Mouse (Mus musculus) inflammation-experienced regulatory T-cells, adult 6 months (primary cell): Measurements from ENCODE around the gene Pcgf2. TPM values are rescaled to one million over a fixed set of nuclear protein-coding genes. Genes with fewer than 3 reads are reported as not detected.
A peak's percentile ranks its signal among the peaks of the same experiment; 100 is the strongest.
"Not testable (repeated sequence)": the region's sequence is repeated elsewhere in the genome, so short reads cannot be mapped to it uniquely, and the experiment has no call there.

ENCODE experiments used
- ATAC-seq: one replicate; pipeline ENCODE4 v1.8.0; 2017
- polyA plus RNA-seq, 3 experiments: library from polyadenylated mRNA; unstranded; fragments of 100-300 nt; shearing (Covaris generic); gene quantifications; one replicate each; pipeline ENCODE4 v1.2.1; 2017

Pcgf2 gene
- polyA plus RNA-seq, 3 experiments from 2014 or later = 4.6 to 6.9 (median 5.4) TPM

GRCm38 (mm10) chr11:97716021-97716420, 15.7 kb upstream of the Pcgf2 start:
- ATAC-seq = no peak

DNA sequence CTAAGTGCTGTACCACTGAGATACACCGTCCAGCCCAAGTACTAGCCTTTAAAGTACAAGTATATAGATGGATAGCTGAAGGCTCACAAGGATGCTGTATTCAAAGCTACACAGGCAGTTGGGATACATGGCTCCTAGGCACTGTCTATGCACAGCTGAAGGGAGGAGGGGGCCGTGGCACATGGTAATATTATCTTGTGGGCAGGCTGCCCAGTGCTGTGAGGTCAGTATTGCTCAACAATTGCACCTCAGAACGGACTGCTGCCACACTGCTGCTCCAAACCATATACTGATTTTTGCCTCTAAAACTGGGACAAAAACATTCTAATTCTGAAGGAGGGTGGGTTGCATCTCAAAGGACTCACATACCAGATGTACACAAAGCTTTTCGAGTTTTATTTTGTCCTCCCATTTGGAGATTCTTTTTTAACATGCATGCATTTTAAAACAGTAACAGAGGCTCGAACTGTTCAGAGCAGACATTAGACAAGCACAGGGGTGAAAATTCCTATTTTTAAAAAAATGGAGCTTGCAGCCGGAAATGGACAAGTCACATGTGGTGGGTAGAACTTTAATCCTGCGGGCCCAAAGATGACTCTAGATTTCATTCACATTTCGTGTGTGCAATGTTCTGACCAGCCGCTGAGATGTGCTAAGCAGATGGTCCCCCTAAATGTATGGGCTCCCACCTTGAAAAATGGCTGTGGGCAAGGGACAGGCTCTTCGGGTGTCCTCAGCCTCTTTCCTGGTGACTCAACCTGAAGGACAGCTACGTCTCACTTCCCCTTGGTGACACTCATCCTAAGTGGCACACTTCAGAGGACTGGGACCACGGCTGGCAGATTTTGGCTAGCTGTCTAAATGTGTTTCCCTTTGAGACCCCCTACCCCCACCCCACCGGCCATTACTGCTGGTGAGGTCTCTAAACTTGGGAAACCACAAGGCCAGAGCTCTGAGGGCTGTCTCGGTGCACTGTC, 14.8 kb upstream of the Pcgf2 start:
- ATAC-seq = no peak

DNA sequence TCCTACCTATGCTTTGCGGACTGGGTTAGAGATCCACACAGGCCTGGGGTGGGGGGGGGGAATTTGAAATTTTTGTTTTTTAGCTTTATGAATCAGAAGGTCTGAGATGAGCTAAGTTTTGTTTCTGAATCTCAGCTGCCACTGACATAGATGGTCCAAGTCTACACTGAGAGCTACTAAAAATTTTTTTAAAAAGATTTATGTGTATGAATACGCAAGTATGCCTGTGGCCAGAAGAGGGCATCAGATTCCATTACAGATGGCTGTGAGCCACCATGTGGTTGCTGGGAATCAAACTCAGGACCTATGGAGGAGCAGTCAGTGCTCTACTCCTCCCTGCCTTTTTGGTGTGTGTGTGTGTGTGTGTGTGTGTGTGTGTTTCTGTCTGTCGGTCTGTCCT, 14.1 kb upstream of the Pcgf2 start:
- no peak for ATAC-seq

GRCm38 (mm10) chr11:97713896-97714295, 13.6 kb upstream of the Pcgf2 start:
- ATAC-seq = no peak

DNA sequence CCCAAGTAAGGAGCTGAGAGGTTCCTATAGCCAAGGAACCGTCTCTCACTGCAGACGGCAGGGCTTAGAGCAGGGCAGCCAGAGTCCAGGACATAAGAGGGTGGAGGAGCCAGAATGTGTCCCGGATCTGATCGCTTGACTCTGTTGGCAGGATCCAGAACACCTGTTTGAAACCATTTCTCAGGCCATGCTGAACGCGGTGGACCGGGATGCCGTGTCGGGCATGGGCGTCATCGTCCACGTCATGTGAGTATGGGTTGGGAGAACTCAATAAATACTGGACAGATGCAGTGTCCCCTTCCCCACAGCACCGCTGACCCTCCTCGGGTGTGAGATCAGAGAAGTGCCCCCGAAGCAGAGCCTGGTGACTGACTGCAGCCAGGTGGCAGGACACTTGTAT, 12.0 kb upstream of the Pcgf2 start:
- no peak for ATAC-seq

DNA sequence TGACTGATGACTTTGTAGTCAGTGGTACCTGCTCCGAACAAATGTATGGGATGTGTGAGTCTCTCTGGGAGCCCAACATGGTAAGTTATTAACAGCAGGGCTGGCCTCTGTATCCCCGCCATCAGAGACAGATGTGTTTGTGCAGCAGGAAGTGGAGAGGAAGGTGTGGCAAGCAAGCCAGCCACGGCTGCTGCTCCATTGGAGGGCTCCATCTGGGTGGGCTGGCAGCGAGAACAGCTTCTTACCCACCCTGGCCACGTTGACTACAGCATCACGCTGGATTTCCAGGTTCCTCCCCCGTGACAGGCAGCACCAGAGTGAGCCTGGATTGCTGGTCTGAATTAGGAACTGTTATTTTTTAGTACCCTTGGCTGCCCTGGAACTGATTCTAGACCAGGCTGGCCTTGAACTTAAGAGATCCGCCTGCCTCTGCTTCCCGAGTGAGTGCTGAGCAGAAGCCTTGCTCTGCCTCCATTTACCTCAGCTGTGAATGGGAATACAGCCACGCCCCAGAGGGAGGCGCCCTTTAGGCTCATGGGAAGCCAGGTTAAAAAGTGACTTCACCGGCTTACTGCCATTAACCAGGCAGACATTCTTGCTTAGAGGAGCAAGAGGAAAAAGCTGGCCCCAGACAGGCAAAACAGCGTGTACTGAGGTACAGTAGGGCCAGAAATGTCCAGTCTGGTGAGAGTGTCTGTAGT, 11.1 kb upstream of the Pcgf2 start:
- no peak for ATAC-seq

GRCm38 (mm10) chr11:97710067-97710466, 9.8 kb upstream of the Pcgf2 start:
- not testable (repeated sequence) for ATAC-seq

- peak; percentile 88 for ATAC-seq
These were observed 2.9 kb upstream of the Pcgf2 start, which contains the start of gene Psmb3 for GRCm38 (mm10) chr11:97703039-97703826. Psmb3 (plus strand) TSS chr11:97703399.

DNA sequence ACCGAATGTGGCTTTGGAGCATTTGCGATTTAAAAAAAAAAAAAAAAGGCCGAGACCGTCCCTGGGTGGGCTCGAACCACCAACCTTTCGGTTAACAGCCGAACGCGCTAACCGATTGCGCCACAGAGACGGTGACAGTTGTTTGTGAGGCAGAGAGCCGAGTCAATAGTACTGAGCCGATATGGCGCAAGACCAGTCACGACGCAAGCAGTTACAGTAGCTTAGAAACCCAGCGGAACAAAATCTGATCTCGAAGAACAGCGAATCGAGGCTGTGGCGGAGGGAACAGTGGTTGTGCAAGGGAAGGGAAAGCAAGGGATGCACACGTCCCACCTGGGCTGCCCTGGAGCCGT, 2.1 kb upstream of the Pcgf2 start:
- ATAC-seq = peak; percentile 47

- ATAC-seq = no peak
These were observed 1.5 kb upstream of the Pcgf2 start for GRCm38 (mm10) chr11:97701581-97702392.

GRCm38 (mm10) chr11:97700746-97701580, 666 bp upstream of the Pcgf2 start:
- ATAC-seq = no peak

DNA sequence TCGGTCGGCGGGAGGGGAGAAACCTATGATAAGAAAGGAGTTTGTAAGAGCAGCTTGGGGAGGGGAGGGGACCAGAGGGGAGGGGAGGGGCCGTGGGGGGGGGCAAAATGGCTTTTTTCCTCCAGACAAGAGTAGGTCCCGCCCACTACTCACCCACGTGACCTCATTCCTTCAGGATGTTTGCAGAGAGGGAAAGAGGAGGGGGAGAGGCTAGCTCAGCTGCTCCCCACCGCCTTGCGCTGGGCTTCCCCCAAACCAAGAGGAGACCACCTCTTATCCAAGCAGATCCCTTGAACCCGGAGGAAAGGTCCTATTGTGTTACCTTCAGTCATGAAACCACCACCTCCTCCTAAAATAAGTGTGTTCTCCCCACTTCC, 683 bp downstream of the Pcgf2 start:
- ATAC-seq = no peak

- ATAC-seq = no peak
These were observed 1.3 kb downstream of the Pcgf2 start for GRCm38 (mm10) chr11:97698741-97699611.

GRCm38 (mm10) chr11:97697891-97698529, 2.3 kb downstream of the Pcgf2 start:
- no peak for ATAC-seq

DNA sequence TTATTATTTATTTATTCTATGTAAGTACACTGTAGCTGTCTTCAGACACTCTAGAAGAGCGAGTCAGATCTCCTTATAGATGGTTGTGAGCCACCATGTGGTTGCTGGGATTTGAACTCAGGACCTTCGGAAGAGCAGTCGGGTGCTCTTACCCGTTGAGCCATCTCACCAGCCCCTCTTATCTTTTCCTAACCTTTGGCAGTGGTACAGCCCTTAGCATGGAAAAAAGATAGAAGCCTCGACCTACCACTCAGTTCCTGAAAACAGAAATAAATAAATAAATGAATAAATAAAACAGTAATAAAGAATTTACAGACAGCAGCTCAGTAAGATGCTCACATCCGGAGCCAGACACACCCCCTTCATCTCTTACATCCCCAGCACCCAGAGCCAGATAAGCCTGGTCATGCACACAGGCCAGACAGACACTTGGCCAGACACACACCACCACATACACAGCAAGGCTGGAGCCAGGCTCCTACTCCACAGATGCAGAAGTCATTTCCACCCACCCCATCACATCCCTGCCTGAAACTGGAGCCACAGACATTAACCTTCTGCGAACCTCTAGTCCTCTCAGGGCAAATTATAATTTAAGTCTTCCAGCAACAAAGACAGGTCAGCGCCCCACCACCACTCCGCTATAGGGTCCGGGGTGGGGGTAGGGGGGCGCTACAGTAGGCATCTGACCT, 3.0 kb downstream of the Pcgf2 start:
- ATAC-seq = no peak

DNA sequence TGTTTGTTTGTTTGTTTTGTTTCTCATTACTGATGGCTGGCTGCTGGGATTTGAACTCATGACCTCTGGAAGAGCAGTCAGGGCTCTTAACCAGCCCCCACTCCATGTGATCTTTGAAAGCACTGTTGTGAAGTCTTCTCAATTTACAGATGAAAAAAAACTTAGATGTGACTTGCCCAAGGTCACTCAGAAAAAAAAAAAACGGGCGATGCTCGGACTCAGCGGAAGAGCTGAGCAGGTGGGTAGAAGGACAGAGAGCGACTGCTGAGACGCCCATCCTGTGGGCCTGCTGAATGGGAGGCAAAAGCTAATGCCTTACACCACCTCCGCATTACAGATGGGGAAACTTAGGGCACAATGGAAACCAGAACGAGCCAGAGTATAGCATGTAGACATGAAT, 3.6 kb downstream of the Pcgf2 start:
- ATAC-seq = no peak

DNA sequence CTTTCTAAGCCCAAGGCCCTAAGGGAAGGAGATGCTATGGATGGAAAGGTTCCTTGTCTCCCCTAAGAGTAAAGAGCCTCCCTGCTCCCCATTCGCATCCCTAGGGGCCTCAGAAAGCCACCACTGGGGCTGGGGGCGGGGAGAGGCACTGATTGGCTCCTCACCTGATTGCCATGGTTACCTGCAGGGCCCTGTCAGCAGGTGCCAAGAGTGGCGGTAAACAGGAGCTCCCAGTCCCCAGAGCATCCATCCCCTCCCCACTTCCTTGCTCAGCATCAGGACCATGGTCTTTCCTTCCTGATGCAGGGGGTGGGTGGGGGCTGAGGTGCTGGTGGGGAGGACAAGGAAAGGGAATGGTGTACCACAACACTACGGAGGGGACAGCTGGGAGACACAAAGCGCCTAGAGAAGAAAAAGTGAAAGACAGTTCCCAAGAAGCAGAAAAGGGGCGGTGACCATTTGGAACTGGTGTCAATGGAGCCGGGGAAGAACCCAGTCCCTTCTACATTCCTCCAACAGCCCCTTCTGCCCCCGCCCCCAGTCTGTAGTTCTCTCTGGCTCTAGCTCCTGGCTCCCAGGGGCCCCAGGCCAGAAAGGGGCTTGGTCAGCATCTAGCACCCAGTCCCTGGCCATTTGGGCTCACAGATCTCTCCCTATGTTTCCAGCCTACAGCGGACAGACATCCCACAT, 4.4 kb downstream of the Pcgf2 start:
- no peak for ATAC-seq
